Mouse (Mus musculus) brain, embryonic 14.5 days (tissue): Measurements from ENCODE around the gene Dlx5.

Experiments
- CTCF ChIP-seq: fragments of 200-500 bp; IDR thresholded peaks from 2 replicates; pipeline ENCODE4 v1.5.1; 2012; ENCODE audit warnings: inconsistent platforms, mild to moderate bottlenecking, moderate library complexity, borderline replicate concordance; ENCODE audit not compliant: insufficient read depth, insufficient read length; ENCODE audit errors: extremely low read depth
- POLR2A ChIP-seq: fragments of 200-500 bp; IDR thresholded peaks from 2 replicates; pipeline ENCODE4 v1.6.1; 2012; ENCODE audit warnings: mild to moderate bottlenecking, inconsistent platforms, borderline replicate concordance; ENCODE audit not compliant: poor library complexity, insufficient read depth, insufficient read length, severe bottlenecking; ENCODE audit errors: extremely low read depth

DNA sequence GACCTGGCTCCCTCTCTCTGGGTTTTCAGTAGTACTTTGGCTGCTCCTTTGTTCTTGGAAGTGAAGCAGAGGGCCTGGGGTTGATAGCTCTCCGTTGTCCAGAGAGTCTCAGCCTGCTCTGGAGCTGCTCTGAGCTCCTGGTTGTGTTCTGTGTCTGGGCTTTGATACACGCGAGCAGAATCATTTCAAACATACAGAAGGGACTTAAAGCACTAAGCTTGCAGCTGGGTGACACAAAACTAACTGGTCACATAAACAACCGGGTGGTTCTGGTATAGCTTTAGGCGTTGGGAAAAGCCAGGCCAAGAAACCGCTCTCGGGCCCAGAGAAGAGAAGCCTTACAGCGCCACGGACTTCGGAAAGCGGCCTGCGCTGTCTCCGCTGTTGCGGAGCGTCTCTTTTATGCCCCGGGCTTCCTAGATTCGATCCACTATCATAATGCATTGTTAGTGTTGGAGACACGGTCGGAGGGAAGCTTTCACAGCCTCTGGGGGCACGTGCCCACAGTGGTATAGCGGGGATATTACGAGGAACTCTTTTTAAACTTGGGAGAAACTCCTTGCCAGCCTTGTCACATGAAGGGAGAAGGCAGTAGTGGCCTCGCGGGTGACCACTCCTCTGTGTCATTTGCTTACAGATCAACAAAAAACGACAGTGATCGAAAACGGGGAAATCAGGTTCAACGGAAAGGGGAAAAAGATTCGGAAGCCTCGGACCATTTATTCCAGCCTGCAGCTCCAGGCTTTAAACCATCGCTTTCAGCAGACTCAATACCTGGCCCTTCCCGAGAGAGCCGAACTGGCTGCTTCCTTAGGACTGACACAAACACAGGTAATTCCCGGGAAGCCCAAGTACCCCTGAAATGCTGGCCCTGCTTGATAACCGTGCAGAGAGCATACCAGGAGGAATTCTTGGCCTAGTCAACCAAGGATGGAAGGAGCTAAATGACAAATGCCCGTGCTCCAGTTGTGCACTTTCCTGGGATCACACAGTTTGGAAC is 17.1 kb downstream of the Dlx5 start:
- TF ChIP-seq CTCF (no peak), POLR2A (no peak)
